Mouse (Mus musculus) hindlimb bud, embryonic 11.5 days (tissue): ENCODE measurements around the gene Fcgrt.
"Not testable (repeated sequence)": the region's sequence is repeated elsewhere in the genome, so short reads cannot be mapped to it uniquely, and the experiment has no call there.

Source experiments
- DNase-seq: peaks from one replicate; pipeline ENCODE4 v3.0.0-alpha.2; 2012; ENCODE audit warnings: low read depth, low spot score; ENCODE audit errors: extremely low spot score

The Fcgrt gene

DNA sequence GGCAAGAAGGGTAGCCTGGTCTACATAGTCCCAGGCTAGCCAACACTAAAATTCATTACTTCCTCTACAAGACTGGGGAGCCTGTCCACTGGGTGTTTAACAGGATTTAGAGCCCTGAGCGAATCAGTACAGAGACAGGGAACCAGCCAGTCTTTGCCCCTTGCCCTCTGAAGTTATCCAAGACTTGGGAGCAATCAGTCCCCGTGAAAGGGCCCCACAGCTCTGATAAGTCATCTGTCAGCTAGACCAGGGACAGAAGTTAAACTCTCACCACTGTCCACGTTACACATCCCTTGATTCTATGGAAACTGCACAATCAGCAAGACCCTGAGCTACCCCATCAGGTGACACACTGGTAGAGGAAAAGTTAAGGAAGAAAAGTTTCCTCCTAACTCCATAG, 8.9 kb upstream of the Fcgrt start:
- DNase-seq, result no peak

DNA sequence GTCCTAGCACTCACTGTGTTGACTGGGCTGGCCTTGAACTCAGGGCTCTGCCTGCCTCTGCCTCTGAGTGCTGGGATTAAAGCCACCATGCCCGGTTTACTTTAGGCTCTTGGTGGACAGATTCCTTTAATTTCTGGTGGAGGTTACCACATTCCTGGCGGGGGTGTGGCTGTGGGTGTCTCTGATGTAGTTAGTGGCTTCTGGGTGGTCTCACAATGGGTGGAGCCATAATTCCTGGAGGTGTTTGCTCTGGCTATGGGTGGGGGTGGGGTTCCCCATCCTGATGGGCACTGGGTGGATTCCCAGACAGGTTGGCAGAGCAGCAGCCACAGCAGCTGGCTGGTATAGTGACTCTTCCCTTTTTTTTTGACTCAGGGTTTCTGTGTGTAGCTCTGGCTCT, 8.3 kb upstream of the Fcgrt start:
- DNase-seq, result no peak

DNA sequence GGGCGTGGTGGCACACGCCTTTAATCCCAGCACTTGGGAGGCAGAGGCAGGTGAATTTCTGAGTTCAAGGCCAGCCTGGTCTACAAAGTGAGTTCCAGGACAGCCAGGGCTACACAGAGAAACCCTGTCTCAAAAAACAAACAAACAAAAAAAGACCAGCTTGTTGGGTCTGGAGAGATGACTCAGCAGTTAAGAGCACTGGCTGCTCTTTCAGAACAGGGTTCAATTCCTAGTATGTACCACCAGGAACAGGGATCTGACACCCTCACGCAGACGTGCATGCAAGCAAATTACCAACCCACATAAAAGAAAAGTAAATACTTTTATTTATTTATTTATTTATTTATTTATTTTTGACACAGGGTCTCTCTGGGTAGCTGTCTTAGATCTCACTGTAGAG, 6.4 kb upstream of the Fcgrt start:
- not testable (repeated sequence) for DNase-seq

DNA sequence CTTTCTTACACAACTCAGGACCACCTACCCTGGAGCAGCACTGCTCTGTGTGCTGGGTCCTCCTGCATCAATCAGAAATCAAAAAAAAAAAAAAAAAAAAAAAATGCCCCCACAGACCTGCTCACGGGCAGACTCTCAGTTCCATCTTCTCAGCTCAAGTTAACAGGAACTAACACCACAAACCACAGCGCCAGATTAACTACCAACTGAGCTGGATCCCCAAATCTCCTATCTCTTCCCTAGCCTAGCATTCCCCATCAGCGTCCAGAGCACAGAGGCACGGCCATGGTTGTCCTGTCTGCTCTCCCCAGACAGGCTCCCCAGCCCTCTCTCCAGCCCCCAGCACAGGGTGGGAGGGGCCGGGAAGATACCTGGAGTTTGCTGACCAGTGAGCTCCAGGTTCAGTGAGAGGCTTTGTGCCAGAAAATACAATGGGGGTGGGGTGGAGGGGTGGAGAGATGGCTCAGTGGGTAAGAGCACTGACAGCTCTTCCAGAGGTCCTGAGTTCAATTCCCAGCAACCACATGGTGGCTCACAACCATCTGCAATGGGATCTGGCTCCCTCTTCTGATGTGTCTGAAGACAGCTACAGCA, 3.5 kb upstream of the Fcgrt start:
- DNase-seq, result no peak

DNA sequence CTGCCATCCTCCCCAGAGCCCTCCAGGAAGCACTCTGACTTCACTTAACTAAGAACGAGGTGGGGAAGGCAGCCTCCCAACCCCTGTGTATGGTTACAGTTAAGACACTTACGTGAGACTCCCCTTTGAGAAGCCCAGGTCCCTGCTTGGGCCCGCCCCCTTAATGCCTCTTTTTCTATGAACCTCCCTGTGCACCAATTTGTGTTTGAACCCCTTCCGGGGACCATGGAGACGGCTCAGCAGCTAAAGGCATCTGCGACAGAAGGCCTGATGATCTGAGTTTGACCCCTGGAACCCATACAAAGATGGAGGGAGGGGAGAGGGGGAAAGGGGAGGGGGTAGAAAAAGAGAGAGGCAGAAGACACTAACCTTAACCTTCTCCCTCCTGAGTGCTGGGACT, 2.8 kb upstream of the Fcgrt start:
- no peak for DNase-seq

DNA sequence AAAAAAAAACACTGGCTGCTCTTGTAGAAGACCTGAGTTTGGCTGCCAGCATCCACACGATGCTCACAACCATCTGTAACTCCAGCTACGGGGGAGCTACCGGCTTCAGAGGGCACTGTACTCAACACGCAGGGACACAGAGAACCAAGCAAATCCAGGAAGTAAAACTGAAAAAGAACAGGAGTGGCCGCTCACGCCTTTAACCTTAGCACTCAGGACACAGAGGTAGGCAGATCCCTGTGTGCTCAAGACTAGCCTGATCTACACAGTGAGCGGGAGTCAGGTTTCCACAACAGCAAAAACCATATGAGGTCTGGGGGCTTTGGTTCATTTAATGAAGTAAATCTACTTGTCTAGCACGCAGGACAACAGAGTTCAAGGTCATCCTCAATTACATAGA, 1.8 kb upstream of the Fcgrt start:
- DNase-seq, result no peak

DNA sequence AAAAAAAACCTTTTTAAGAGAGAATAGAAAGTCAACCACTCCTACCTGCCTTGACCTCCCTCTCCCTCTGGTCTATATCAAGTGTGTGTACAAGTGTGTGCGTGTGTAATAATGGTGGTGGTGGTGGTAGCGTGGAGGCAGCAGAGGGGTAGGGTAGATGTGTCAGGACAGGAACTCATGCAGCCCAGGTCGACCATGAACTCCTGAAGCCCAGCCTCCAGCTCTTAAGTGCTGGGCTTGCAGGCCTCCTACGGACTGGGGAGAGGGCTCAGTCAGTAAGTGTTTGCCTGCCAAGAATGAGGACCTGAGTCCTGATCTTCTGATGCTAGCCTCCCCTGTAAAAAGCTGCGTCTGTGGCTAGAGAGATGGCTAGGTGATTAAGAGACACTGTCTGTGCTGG, 1.3 kb upstream of the Fcgrt start:
- no peak for DNase-seq

DNA sequence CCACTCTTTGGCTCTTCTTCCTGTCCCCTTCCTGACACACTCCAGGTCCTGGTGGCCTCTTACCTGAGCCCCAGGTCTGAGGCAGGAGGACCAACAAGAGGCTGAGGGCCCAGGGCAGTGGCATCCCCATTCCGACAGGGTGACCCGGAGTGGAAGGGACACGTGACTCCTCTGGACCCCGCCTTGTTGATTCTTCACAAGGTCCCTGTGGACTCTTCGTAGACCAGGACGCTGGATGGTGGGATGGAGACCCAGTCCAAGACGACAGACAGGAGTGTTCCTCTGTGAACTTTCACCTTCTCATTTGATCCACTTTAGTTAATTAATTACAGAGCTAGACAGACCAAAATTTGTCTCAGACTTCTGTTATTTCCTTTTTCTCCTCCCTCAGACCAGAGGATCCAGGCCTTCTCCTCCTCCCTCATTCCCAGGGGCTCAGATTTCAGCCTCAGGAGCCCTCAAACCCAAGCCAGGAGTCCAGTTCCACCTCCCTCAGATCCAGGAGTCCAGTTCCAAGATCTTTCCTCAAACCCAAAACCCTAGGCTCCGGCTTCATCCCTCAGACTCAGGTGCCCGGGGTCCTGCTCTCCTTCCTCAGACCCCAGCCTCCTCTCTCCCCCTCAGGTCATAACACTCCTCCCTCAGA, 588 bp downstream of the Fcgrt start:
- no peak for DNase-seq

DNA sequence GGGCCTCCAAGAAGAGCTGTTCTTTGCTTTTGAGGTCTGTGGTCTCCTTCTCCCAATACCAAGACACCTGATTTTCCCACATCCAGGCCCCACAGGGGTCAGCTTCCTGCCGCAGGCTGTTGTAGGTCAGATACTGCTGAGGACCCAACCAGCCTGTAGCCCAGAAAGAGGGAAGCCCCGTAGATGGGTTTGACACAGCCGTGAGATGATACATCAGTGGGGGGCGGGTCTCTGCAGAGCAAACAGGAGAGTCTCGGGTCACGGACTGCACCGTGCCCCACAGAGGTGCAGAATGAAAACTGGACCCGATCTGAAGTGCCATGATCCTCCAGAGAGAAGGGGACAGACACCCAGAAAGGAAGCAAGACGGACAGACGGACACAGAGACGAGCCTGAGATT, 1.2 kb downstream of the Fcgrt start:
- no peak for DNase-seq

DNA sequence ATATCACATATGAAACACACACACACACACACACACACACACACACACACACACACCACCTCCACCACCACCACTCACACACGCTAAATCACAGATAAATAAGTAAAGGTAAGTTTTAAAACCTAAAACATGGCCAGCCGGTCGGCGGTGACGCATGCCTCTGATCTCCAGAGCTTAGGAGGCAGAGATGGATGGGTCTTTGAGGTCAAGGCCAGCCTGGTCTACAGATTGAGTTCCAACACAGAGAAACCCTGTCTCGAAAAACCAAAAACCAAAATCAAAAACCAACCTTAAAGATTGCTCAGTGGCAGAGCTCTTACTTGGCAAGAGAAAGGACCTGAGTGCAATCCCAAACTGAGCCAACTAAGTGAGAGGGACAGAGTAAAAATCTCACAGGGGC, 3.6 kb downstream of the Fcgrt start:
- no peak for DNase-seq

DNA sequence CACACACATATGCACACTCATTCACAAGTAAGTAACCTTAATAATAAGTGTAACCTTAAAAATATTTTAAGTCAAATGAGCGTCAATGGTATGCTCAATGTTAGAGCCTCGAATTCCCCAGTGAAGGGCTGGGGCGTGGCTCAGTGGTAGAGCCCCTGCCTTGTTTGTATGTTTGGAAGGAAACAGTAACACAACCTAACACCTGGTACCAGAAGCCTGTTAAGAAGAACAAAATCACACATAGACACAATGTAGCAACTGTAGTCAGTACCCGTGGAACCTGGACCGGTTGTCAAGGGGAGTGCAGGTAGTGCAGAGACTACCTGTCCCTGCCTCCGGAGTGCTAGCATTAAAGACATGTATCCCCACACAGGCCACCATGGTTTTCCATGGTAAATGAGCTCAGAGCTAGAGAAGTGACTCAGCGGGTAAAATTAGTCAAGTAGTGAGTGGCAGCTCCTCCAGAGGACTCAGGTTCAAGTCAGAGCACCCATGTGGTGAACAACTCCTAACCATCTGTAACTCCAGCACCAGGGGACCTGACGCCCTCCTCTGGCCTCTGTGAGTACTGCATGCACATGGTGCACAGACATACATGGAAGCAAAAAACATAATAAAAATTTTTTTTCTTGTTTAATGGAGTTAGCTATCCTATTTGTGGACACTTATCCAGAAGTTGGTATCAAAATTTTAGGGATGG, 5.0 kb downstream of the Fcgrt start:
- no peak for DNase-seq

DNA sequence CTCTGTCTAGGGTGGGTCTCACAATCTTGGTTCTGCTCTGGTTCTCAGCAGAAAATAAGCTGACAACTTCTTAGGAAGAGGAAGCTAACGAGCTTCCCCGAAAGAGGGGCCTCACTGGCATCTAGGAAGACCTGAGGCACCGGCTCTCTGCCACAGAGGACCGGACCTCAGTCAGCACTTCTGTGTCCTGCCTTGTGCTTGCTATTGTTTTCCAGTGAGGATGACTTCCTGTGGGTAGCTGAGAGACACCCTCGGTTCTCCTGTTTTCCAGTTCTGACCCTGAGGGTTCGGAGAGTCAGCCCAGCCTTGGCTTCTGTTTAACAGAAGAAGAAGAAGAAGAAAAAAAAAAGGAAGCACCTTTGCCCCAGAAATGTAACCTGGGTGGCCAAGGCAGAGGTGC, 6.2 kb downstream of the Fcgrt start:
- no peak for DNase-seq

DNA sequence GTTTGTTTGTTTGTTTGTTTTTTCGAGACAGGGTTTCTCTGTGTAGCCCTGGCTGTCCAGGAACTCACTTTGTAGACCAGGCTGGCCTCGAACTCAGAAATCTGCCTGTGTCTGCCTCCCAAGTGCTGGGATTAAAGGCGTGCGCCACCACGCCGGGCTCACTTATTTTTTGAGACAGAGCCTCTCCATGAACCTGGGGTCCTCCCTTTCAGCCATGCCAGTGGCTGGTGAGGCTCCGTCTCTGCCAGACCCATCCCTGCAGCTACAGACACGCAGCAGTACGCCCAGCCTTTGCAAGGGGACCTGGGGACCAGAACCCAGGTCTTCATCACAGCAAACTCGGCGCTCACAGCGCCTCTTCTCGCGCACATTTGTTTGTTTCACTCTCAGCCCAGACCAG, 7.7 kb downstream of the Fcgrt start:
- DNase-seq, result not testable (repeated sequence)

DNA sequence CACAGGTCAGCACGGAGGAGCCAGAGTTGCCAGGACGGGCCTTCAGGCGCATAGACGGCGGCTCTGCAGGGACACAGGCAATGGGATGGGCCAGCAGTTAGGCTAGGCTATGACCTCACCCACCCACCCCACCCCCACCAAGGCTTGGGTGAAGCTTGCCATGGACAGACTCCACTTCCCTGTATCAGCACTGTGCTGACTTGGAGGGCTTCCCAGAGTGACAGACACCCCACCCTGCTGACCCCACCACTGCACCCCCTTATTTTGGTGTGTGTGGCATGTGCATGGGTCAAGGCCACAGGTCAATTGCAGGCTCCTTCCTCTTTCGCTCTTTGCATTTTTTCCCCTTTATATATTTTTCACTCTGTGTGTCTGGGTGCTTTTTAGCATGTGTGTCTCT, 8.3 kb downstream of the Fcgrt start:
- no peak for DNase-seq

DNA sequence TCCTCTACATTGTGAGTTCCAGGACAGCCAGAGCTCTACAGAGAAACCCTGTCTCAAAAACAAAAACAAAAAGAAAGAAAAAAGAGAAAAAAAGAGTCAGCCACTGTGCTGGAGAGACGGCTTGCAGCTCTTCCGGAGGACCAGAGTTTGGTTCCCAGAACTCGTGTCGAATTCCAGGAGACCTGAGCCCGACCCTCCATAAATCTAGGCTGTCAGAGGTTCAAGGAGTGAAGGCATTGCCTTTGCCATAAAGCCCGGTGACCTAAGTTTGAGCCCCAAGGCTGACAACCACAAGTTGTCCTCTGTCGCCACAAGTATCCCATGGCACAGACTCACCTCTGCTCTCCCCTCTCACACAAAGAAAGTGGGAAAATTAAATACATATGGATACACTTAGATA, 9.5 kb downstream of the Fcgrt start:
- DNase-seq, result no peak

DNA sequence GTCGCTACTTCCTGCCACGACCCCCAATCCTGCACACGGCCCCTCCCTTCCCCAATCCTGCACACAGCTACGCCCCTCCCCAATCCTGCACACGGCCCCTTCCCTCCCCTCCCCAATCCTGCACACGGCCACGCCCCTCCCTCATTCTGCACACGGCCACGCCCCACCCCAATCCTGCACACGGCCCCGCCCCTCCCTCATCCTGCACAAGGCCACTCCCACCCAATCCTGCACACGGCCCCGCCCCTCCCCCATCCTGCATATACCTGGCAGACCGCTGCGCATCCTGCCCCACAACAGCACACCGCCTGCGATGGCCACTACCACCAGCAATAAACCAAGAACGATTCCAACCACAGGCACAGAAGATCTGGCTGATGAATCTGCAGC, 10.1 kb downstream of the Fcgrt start:
- DNase-seq, result no peak

DNA sequence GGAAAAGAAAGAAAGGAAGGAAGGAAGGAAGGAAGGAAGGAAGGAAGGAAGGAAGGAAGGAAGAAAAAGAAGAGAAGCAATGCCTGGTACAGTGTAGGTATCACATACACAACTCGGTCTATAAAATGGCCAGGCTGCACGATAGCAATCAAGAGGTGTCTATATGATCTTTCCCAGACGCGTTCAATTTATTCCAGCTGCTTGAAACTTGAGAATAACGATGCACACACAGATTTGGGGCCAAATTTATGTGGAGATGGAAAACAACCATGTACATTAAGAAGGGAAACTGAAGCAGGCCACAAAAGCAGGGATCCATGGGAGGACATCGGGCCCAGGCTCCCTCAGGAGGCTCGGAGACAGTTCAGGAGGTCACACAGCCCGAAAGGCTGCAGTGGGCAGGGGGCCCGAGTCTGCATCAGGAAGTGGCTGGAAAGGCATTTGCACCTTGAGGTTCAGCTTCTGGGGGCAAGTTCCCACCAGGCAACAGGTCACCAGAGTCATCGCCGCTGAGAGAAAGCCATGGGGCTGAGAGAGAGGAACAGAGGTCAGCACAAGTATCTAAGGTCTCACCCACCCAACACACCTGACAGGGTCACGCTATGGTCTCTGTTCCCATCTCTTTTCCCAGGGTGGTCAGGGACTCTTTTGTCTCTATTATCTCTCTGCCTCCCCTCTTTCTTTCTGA, 10.7 kb downstream of the Fcgrt start:
- DNase-seq, result no peak

DNA sequence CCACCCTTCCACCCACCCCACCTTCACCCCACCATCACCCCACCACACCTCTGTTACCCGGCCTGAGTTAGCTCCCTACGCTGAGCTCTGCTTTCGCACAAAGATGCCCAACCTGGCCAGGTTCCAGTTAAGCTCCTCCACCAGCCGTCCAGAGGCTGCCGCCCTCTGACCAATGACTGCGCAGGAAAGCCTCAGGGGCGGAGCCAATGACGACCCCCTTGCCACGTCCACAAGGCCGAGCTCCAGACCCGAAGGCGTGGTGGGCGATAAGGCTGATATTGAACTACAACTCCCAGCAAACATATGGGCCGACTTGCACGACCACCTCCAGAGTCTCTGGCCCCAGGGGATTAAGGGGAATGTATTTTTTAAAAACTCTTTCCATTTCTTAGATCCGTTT, 11.6 kb downstream of the Fcgrt start, which contains the start of gene Rcn3:
Gene Rcn3 (minus strand): TSS at position 174 of the 400 bp plus-strand sequence.
- DNase-seq, result peak; percentile 90

DNA sequence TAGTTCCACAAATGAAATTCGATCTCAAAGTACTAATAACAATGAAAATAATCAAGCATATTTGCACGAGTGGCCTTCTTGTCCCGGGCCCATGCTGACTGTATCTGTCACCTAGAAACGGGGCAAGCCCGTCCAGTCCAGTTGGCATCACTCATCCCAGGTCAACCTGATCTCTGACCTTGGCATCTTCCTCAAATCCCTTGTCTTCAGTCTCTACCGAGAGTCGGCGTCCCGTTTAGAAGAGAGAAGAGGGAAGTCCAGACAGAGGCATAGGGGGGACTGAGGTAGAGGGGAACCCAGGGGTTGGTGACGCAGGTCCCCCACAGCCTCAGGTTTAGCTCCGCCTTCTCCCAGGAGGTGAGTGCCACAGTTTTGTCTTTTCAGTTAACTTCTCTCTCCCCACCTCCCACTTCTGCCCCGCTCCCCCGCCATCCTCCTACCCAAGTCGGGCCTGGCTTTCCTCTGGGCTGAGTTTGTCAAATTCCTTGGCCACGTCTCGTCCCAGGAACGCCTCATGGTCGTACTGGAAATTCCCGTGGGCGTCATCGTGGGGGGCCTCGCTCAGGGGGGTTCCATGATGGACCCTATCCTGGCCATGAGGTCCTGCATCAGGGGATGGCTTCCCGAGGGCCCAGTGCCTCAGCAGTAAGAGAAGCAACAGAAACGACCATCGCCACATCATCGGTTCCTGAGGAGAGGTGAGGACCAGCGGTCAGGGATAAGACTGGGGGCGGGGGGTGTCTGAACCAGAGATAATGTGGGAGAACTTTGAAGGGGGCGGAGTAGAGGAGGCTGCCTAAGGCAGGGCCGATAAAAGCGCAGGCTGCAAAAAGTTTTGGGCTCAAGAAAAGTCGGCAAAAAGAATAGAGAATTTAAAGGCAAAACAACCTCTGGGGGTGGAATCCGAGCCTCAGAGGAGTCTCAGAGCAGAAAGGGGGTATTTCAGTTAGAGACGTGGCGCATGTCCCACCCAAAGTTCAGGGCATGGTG, 12.4 kb downstream of the Fcgrt start:
- DNase-seq, result no peak

DNA sequence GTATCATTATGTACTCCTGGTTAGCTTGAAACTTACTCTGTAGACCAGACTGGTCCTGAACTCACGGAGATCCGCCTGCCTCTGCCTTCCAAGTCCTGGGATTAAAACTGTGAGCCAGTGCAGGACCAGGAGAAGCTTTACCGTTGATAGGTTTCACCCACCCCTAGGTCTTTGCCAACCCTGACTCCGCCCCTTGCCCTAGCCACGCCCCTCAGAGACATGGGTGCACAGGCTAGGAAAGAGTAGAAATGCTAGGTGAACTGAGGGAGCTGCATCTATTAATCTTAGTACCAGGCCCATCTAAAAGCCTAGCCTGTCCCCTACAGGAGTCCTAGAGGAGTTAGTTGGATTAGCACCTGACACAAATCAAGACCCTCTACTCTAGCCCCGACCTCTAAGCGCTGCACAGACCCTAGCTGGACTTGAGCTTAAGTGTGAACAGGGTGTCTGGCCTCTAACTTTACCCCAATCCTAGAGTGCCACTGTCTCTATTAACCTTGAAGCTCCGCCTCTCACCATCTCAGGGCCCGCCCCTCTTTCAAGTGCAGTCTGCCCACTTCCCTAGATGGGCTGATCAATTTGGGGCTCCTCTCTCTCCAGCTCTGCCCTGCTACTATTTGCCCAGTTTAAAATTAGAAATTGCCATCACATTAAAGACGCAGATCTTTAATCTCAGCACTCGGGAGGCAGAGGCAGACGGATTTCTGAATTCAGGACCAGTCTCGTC, 13.2 kb downstream of the Fcgrt start:
- no peak for DNase-seq
